Mouse (Mus musculus) olfactory bulb, adult 2 months (tissue): ENCODE data around the gene Adi1. TPM values are rescaled to one million over a fixed set of nuclear protein-coding genes. Genes with fewer than 3 reads are reported as not detected.

Experiments used
- H3K27ac ChIP-seq: fragments of 200-500 bp; 2 replicates; pipeline ENCODE4 v1.5.1; 2012; ENCODE audit warnings: low read depth, low read length; ENCODE audit not compliant: insufficient read depth
- H3K4me1 ChIP-seq: fragments of 200-500 bp; 2 replicates; pipeline ENCODE4 v1.6.1; 2012; ENCODE audit warnings: low read length; ENCODE audit not compliant: control insufficient read depth, insufficient read depth
- H3K4me3 ChIP-seq: fragments of 200-500 bp; 2 replicates; pipeline ENCODE4 v1.5.1; 2012; ENCODE audit warnings: mild to moderate bottlenecking, low read depth, low read length, moderate library complexity; ENCODE audit not compliant: insufficient read depth
- CTCF ChIP-seq: fragments of 200-500 bp; IDR thresholded peaks from 2 replicates; pipeline ENCODE4 v1.5.1; 2012; ENCODE audit warnings: low read depth, mild to moderate bottlenecking, low read length, moderate library complexity; ENCODE audit not compliant: insufficient read depth
- POLR2A ChIP-seq: fragments of 200-500 bp; IDR thresholded peaks from 2 replicates; pipeline ENCODE4 v1.6.1; 2012; ENCODE audit warnings: mild to moderate bottlenecking, low read depth, low read length, moderate library complexity; ENCODE audit not compliant: insufficient read depth
- WGBS: fragments of 180-500 bp; shearing (Covaris S2); methylation state at CpG from one replicate; pipeline ENCODE4 v1.1.7; 2018; 5-methylcytosine and 5-hydroxymethylcytosine counted together
- polyA plus RNA-seq: library from polyadenylated mRNA; stranded (reverse); fragments of >200 nt; gene quantifications from 2 replicates; pipeline ENCODE4 v1.2.4, GENCODE M21; 2012; ENCODE audit warnings: low replicate concordance; ENCODE audit not compliant: missing spikeins, insufficient read depth, insufficient read length

Adi1 gene
- polyA plus RNA-seq, 1 experiment: not detected

DNA sequence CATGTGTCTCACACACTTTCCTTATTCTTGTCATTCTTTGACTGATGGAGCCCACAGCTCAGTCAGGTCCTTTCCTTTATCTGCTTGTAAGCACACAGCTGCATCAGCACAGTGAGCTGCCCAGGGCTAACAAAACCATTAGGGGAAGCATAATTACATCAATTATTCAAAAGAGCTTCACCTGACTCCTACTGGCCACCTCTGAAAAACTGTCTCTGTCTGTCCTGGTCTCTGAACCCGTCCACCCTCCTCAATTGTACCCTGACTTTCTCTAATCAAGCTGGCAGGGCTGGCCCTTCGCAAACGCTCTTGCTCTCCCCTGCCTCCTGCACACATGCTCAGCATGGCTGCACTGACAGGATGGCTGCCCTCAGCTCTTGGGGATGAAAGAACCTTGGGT lies 49.3 kb downstream of the Adi1 start:
- 79% methylated on average over 3 of the region's 3 CpGs for WGBS
- no peak for TF ChIP-seq POLR2A
- TF ChIP-seq CTCF: no peak
- Histone ChIP-seq H3K27ac (no peak overlapping the region), H3K4me1 (no peaks in the 10 kb centered on the region), H3K4me3 (no peak overlapping the region)

GRCm38 (mm10) chr12:28726204-28726603 lies 51.2 kb downstream of the Adi1 start:
- Histone ChIP-seq H3K27ac (no peak overlapping the region), H3K4me1 (no peaks in the 10 kb centered on the region), H3K4me3 (no peak overlapping the region)
- WGBS: 88% methylated on average over 4 of the region's 4 CpGs
- no peak for TF ChIP-seq POLR2A
- TF ChIP-seq CTCF: no peak

DNA sequence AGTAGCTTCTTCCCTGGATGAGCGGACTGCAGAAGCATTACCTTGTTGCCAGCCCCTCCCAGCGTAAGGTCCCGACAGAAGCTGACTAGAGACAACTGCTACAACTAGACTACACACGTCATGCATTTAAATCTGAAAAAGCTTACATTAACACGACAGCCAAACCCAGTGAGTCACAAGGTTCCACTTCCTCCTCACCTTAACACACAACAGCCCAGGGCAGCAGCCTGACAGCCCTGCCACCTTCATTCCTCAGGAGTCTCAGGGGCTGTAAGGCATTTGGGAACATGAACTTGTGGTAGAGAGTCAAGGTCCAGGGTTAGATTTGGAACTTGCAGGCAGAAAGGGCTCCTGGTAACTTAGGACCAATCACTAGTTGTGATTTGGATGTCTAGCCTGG lies 52.0 kb downstream of the Adi1 start:
- Histone ChIP-seq H3K4me1 (no peaks in the 10 kb centered on the region), H3K4me3 (no peak overlapping the region), H3K27ac (no peak overlapping the region)
- TF ChIP-seq CTCF (no peak), POLR2A (no peak)
- WGBS: 87% methylated on average over 5 of the region's 5 CpGs

Other genes starting within 250 kb of the Adi1 start
- gene Dcdc2c, start 122.8 kb upstream of the Adi1 start, polyA plus RNA-seq: not detected in 2 replicates
- not detected in 2 replicates for gene Allc, start 92.7 kb upstream of the Adi1 start, polyA plus RNA-seq
- not detected in 2 replicates for gene Colec11, start 51.9 kb upstream of the Adi1 start, polyA plus RNA-seq
- not detected in 2 replicates for gene Rps7, start 39.3 kb upstream of the Adi1 start, polyA plus RNA-seq
- not detected in 2 replicates for gene Rnaseh1, start 25.6 kb upstream of the Adi1 start, polyA plus RNA-seq
- gene Trappc12, start 75.2 kb downstream of the Adi1 start, polyA plus RNA-seq: not detected in 2 replicates
- not detected in 2 replicates for gene Eipr1, start 76.6 kb downstream of the Adi1 start, polyA plus RNA-seq